ENCODE assay signal across 8 mouse cellular contexts in genomic region chr5:147076026-147076798, GRCm38 (mm10). TPM values are rescaled to one million over a fixed set of nuclear protein-coding genes. Genes with fewer than 3 reads are reported as not detected.
DNase-seq lines count a peak whose midpoint lies in the region; ATAC-seq and TF ChIP-seq lines count a peak whose summit lies in the region.

Gene Lnx2, minus strand, starts transcription at chr5:147076586.

- H3K9me3 ChIP-seq in forebrain, embryonic 10.5 days: no peaks in the 10 kb centered on the region
- no peaks in the 10 kb centered on the region for H3K9me3 ChIP-seq in heart, embryonic 15.5 days (replicated peaks)
- no peaks in the 10 kb centered on the region for H3K9me3 ChIP-seq in liver, embryonic 14.5 days (ENCODE audit: control insufficient read depth, low read length)
- no peaks in the 10 kb centered on the region for H3K9me3 ChIP-seq in neural tube, embryonic 11.5 days (ENCODE audit: control insufficient read depth, low read length)
- H3K9me3 ChIP-seq in stomach, postnatal 0 days (ENCODE audit: control insufficient read depth, low read length): no peaks in the 10 kb centered on the region

- peak within 1 kb of the TSS; percentile 79 for H3K4me3 ChIP-seq in forebrain, embryonic 10.5 days
- H3K4me3 ChIP-seq in heart, embryonic 15.5 days: peak within 1 kb of the TSS; percentile 98
- peak within 1 kb of the TSS; percentile 92 to 94 for H3K4me3 ChIP-seq in liver, embryonic 14.5 days (ENCODE audit: insufficient read depth in 1 of 2, low read depth in 2 of 2, low read length in 2 of 2)
- H3K4me3 ChIP-seq in neural tube, embryonic 11.5 days (ENCODE audit: low read depth, low read length): peak within 1 kb of the TSS; percentile 86
- peak within 1 kb of the TSS; percentile 71 for H3K4me3 ChIP-seq in stomach, postnatal 0 days (ENCODE audit: low read depth, low read length)

- H3K27me3 ChIP-seq in forebrain, embryonic 10.5 days (ENCODE audit: poor library complexity, severe bottlenecking): no peaks in the 10 kb centered on the region
- H3K27me3 ChIP-seq in heart, embryonic 15.5 days: no peaks in the 10 kb centered on the region
- no peaks in the 10 kb centered on the region for H3K27me3 ChIP-seq in liver, embryonic 14.5 days (ENCODE audit: control insufficient read depth, insufficient read depth, low read length)
- H3K27me3 ChIP-seq in neural tube, embryonic 11.5 days (ENCODE audit: control insufficient read depth, insufficient read depth, low read length): no peaks in the 10 kb centered on the region
- H3K27me3 ChIP-seq in stomach, postnatal 0 days (ENCODE audit: control insufficient read depth, insufficient read depth, low read length): no peaks in the 10 kb centered on the region

- peaks cover 30% of the 10 kb centered on the region for H3K4me1 ChIP-seq in forebrain, embryonic 10.5 days
- peaks cover 49% of the 10 kb centered on the region for H3K4me1 ChIP-seq in heart, embryonic 15.5 days (replicated peaks)
- peaks cover 24 to 34% of the 10 kb centered on the region in 2 experiments for H3K4me1 ChIP-seq in liver, embryonic 14.5 days (replicated peaks; ENCODE audit: control insufficient read depth in 2 of 2, insufficient read depth in 2 of 2, low read length in 1 of 2)
- peaks cover 11% of the 10 kb centered on the region for H3K4me1 ChIP-seq in neural tube, embryonic 11.5 days (ENCODE audit: control insufficient read depth, insufficient read depth, low read length)
- peaks cover 10% of the 10 kb centered on the region for H3K4me1 ChIP-seq in stomach, postnatal 0 days (replicated peaks; ENCODE audit: control insufficient read depth, insufficient read depth)

- peak; percentile 86 for TF ChIP-seq CTCF in liver, embryonic 14.5 days (IDR thresholded peaks at IDR 0.05; ENCODE audit: low read depth)
- TF ChIP-seq CTCF in stomach, postnatal 0 days (IDR thresholded peaks at IDR 0.05; ENCODE audit: low read depth): peak; percentile 84

- peak within 1 kb of the TSS; percentile 89 for H3K27ac ChIP-seq in forebrain, embryonic 10.5 days
- H3K27ac ChIP-seq in heart, embryonic 15.5 days: peak within 1 kb of the TSS; percentile 99
- H3K27ac ChIP-seq in liver, embryonic 14.5 days: peak within 1 kb of the TSS; percentile 75
- peak within 1 kb of the TSS; percentile 72; the same call in 1 of the 2 replicates for H3K27ac ChIP-seq in neural tube, embryonic 11.5 days (ENCODE audit: low read depth, low read length)
- peak within 1 kb of the TSS; percentile 95 for H3K27ac ChIP-seq in stomach, postnatal 0 days (replicated peaks)

- peak; percentile 93 to 96 for DNase-seq in CD8-positive naive resting alpha-beta T cell, adult 2 months (ENCODE audit: low read depth in 2 of 2, low spot score in 2 of 2)
- DNase-seq in c-Kit-positive CD71-negative TER-119-negative erythroid progenitor cells, embryonic 14.5 days (ENCODE audit: low read depth): peak; percentile 94
- DNase-seq in forebrain, embryonic 10.5 days (ENCODE audit: extremely low spot score, low spot score): peak; percentile 98
- peak; percentile 98 to 100 for DNase-seq in kidney, postnatal 25 days
- DNase-seq in liver, embryonic 14.5 days (ENCODE audit: low read depth in 3 of 3, low spot score in 3 of 3): peak; percentile 92 to 96 (median 94)
- DNase-seq in neural tube, embryonic 11.5 days (ENCODE audit: low spot score): peak; percentile 98
- DNase-seq in stomach, postnatal 0 days (ENCODE audit: low spot score): peak; percentile 99

- H3K4me2 ChIP-seq in heart, embryonic 15.5 days: peak within 1 kb of the TSS; percentile 97
- peak within 1 kb of the TSS; percentile 99 for H3K4me2 ChIP-seq in liver, embryonic 14.5 days (ENCODE audit: low read depth)
- peak within 1 kb of the TSS; percentile 96 for H3K4me2 ChIP-seq in neural tube, embryonic 11.5 days (ENCODE audit: low read depth)
- peak within 1 kb of the TSS; percentile 90 for H3K4me2 ChIP-seq in stomach, postnatal 0 days (replicated peaks; ENCODE audit: low read depth)

- H3K9ac ChIP-seq in heart, embryonic 15.5 days: peak within 1 kb of the TSS; percentile 97
- H3K9ac ChIP-seq in liver, embryonic 14.5 days (replicated peaks): peak within 1 kb of the TSS; percentile 90
- H3K9ac ChIP-seq in neural tube, embryonic 11.5 days (ENCODE audit: low read length): peak within 1 kb of the TSS; percentile 67
- peak within 1 kb of the TSS; percentile 84 for H3K9ac ChIP-seq in stomach, postnatal 0 days (ENCODE audit: low read length)

- TF ChIP-seq EP300 in liver, embryonic 14.5 days (IDR thresholded peaks at IDR 0.05; ENCODE audit: low read depth): no peak
- TF ChIP-seq EP300 in stomach, postnatal 0 days (optimal IDR thresholded peaks at IDR 0.05): no peak

- peaks cover 23% of the 10 kb centered on the region for H3K36me3 ChIP-seq in forebrain, embryonic 10.5 days (replicated peaks)
- peaks cover 3% of the 10 kb centered on the region for H3K36me3 ChIP-seq in heart, embryonic 15.5 days
- peaks cover 3% of the 10 kb centered on the region; the same call in 1 of the 2 replicates for H3K36me3 ChIP-seq in liver, embryonic 14.5 days (replicated peaks; ENCODE audit: control insufficient read depth, insufficient read depth, low read depth)
- no peaks in the 10 kb centered on the region for H3K36me3 ChIP-seq in neural tube, embryonic 11.5 days (ENCODE audit: control insufficient read depth, insufficient read depth, low read length)
- H3K36me3 ChIP-seq in stomach, postnatal 0 days (ENCODE audit: control insufficient read depth, insufficient read depth, low read length): no peaks in the 10 kb centered on the region

- under 1% methylated on average over 65 of the region's 65 CpGs for WGBS in forebrain, embryonic 10.5 days
- 0% methylated on average over 58 of the region's 65 CpGs for WGBS in heart, embryonic 15.5 days
- under 1% methylated on average over 65 of the region's 65 CpGs for WGBS in liver, embryonic 14.5 days (ENCODE audit: insufficient replicate concordance)
- WGBS in neural tube, embryonic 11.5 days: 0% methylated on average over 56 of the region's 65 CpGs
- WGBS in stomach, postnatal 0 days: under 1% methylated on average over 64 of the region's 65 CpGs

- ATAC-seq in heart, embryonic 15.5 days (replicated peaks; ENCODE audit: insufficient number of reproducible peaks, insufficient read depth, low FRiP score, low read depth): peak; percentile 98
- ATAC-seq in liver, embryonic 14.5 days (ENCODE audit: insufficient read depth): peak; percentile 95
- peak; percentile 99 for ATAC-seq in neural tube, embryonic 11.5 days (ENCODE audit: insufficient read depth, low FRiP score, low TSS enrichment)
- ATAC-seq in stomach, postnatal 0 days (ENCODE audit: low FRiP score, low TSS enrichment): peak; percentile 98

RNA-seq across cellular contexts. Expression of gene Lnx2, which starts in this region (rescaled TPM):
- polyA plus RNA-seq in forebrain, embryonic 10.5 days (2016; fragmentation: Nextera tagmentation; extraction: Ambion mirVana): 8.6 and 9.8 TPM in 2 replicates
- 11.2 and 14.2 TPM in 2 replicates for polyA plus RNA-seq in heart, embryonic 15.5 days (2015; fragmentation: Nextera tagmentation; extraction: Ambion mirVana)
- polyA plus RNA-seq in liver, embryonic 14.5 days (2012; rRNA removed): 3.1 and 4.1 TPM in 2 replicates
- polyA plus RNA-seq in liver, embryonic 14.5 days (2014; fragmentation: Nextera tagmentation; extraction: Ambion mirVana): 4.0 and 4.4 TPM in 2 replicates
- polyA plus RNA-seq in neural tube, embryonic 11.5 days (2014; fragmentation: Nextera tagmentation; extraction: Ambion mirVana): 9.8 and 10.5 TPM in 2 replicates
- 9.3 and 10.8 TPM in 2 replicates for polyA plus RNA-seq in stomach, postnatal 0 days (2015; fragmentation: Nextera tagmentation; extraction: Ambion mirVana)

Comparison
In these comparisons a context has a peak if more than half of its experiments do, and no peak if none do; other contexts are left out.
1. Peak in every context shown above with its lines: DNase-seq, ATAC-seq, H3K4me3 ChIP-seq and H3K27ac ChIP-seq.